ENCODE assay signal across 15 mouse cellular contexts in genomic region chr11:116864444-116864843, GRCm38 (mm10). TPM values are rescaled to one million over a fixed set of nuclear protein-coding genes. Genes with fewer than 3 reads are reported as not detected.
A peak's percentile ranks its signal among the peaks of the same experiment; 100 is the strongest.
DNase-seq lines count a peak whose midpoint lies in the region; ATAC-seq and TF ChIP-seq lines count a peak whose summit lies in the region.
"Had no signal": no experiment of that assay in that cellular context is flagged by ENCODE, and none has a peak within 500 bp of the region (broad histone marks: within the 10 kb centered on the region; RNA-seq: fewer than 3 reads in every experiment).

No protein-coding gene starts in this region.

- H3K27me3 ChIP-seq in heart, embryonic 10.5 days (ENCODE audit: insufficient read depth, poor library complexity, severe bottlenecking), result no peaks in the 10 kb centered on the region
- H3K27me3 ChIP-seq: embryonic facial prominence, embryonic 12.5 days; limb, embryonic 13.5 days; neural tube, embryonic 12.5 days had no signal

- no peaks in the 10 kb centered on the region for H3K9me3 ChIP-seq in heart, embryonic 10.5 days
- H3K9me3 ChIP-seq: embryonic facial prominence, embryonic 12.5 days; limb, embryonic 13.5 days; neural tube, embryonic 12.5 days had no signal

- peaks cover 39% of the 10 kb centered on the region for H3K4me1 ChIP-seq in heart, embryonic 10.5 days
- H3K4me1 ChIP-seq: embryonic facial prominence, embryonic 12.5 days; limb, embryonic 13.5 days; neural tube, embryonic 12.5 days had no signal

- H3K4me3 ChIP-seq in gastrocnemius, adult 2 months, result no peak overlapping the region
- H3K4me3 ChIP-seq in heart, embryonic 10.5 days, result no peak overlapping the region
- H3K4me3 ChIP-seq: embryonic facial prominence, embryonic 12.5 days; limb, embryonic 13.5 days; neural tube, embryonic 12.5 days had no signal

- peaks cover 77% of the 10 kb centered on the region for H3K36me3 ChIP-seq in heart, embryonic 10.5 days

- 28% methylated on average over 10 of the region's 10 CpGs for WGBS in heart, embryonic 10.5 days

- no peak for DNase-seq in gastrocnemius, adult 2 months
- no peak for DNase-seq in gastrocnemius, postnatal 25 days
- DNase-seq in adrenal gland, postnatal 25 days, result peak; percentile 35
- peak; percentile 78 for DNase-seq in heart, embryonic 10.5 days (ENCODE audit: low spot score)
- peak; percentile 7 for DNase-seq in heart, postnatal 25 days (ENCODE audit: low spot score)
- DNase-seq in ovary, adult 18-20 months (ENCODE audit: low spot score), result no peak
- no peak for DNase-seq in cerebellum, adult 8-10 months
- DNase-seq: cerebellum, postnatal 25 days; lung, adult 18-20 months; thymus, postnatal 36 days had no signal

- TF ChIP-seq CTCF in gastrocnemius, adult 2 months (IDR thresholded peaks at IDR 0.05), result no peak

- ATAC-seq in cerebellum, adult (ENCODE audit: insufficient number of reproducible peaks, low FRiP score, low TSS enrichment), result no peak

- H3K27ac ChIP-seq in gastrocnemius, adult 2 months, result peak overlapping the region; percentile 12; the same call in 1 of the 2 replicates
- peak overlapping the region; percentile 79 for H3K27ac ChIP-seq in heart, embryonic 10.5 days
- H3K27ac ChIP-seq: embryonic facial prominence, embryonic 12.5 days; limb, embryonic 13.5 days; neural tube, embryonic 12.5 days; stomach, postnatal 0 days had no signal

- intact Hi-C loops in gastrocnemius, adult 2 months (cut with DNase I), result loop anchor here (10.0 kb wide), 1 partner anchor 310 kb away; no protein-coding TSS in a partner anchor
- intact Hi-C loops in heart, postnatal 25 days (cut with DNase I), result no loop called here

RNA-seq across cellular contexts. Expression of gene Srsf2, which starts 11.6 kb away (rescaled TPM):
- 10 to 100 TPM; 81.8 to 84.8 TPM for total RNA-seq in gastrocnemius, adult 2 months (2021)
- total RNA-seq in gastrocnemius, postnatal 25 days (2021), result 10 to 100 TPM; 61.7 to 65.2 TPM
- total RNA-seq in adrenal gland, postnatal 25 days (2021), result 254 and 258 TPM in 2 replicates
- 577 and 728 TPM in 2 replicates for polyA plus RNA-seq in heart, embryonic 10.5 days (2016; fragmentation: Nextera tagmentation; extraction: Ambion mirVana)
- 100 to 1,000 TPM in 1 of 2 experiments, 10 to 100 TPM in 1; 97.1 to 103 TPM for total RNA-seq in heart, postnatal 25 days (2021)

RNA-seq across cellular contexts. Expression of gene Mfsd11, which starts 12.2 kb away (rescaled TPM):
- 10 to 100 TPM; 21.5 to 23.9 TPM for total RNA-seq in gastrocnemius, adult 2 months (2021)
- 10 to 100 TPM; 21.3 to 23.5 TPM for total RNA-seq in gastrocnemius, postnatal 25 days (2021)
- total RNA-seq in adrenal gland, postnatal 25 days (2021), result 39.6 and 41.7 TPM in 2 replicates
- 27.0 and 27.1 TPM in 2 replicates for polyA plus RNA-seq in heart, embryonic 10.5 days (2016; fragmentation: Nextera tagmentation; extraction: Ambion mirVana)
- total RNA-seq in heart, postnatal 25 days (2021), result 10 to 100 TPM; 34.0 to 36.9 TPM

RNA-seq across cellular contexts. Expression of gene Jmjd6, which starts 21.2 kb away (rescaled TPM):
- 10 to 100 TPM; 21.7 to 30.4 TPM for total RNA-seq in gastrocnemius, adult 2 months (2021)
- 10 to 100 TPM; 20.6 to 22.1 TPM for total RNA-seq in gastrocnemius, postnatal 25 days (2021)
- 28.4 and 38.5 TPM in 2 replicates for total RNA-seq in adrenal gland, postnatal 25 days (2021)
- polyA plus RNA-seq in heart, embryonic 10.5 days (2016; fragmentation: Nextera tagmentation; extraction: Ambion mirVana), result 89.1 and 114 TPM in 2 replicates
- 10 to 100 TPM; 37.1 to 37.7 TPM for total RNA-seq in heart, postnatal 25 days (2021)

RNA-seq across cellular contexts. Expression of gene Mettl23, which starts 21.4 kb away (rescaled TPM):
- total RNA-seq in gastrocnemius, adult 2 months (2021), result 10 to 100 TPM; 35.4 to 42.9 TPM
- 10 to 100 TPM; 33.1 to 36.7 TPM for total RNA-seq in gastrocnemius, postnatal 25 days (2021)
- total RNA-seq in adrenal gland, postnatal 25 days (2021), result 21.7 and 29.6 TPM in 2 replicates
- 58.9 and 66.9 TPM in 2 replicates for polyA plus RNA-seq in heart, embryonic 10.5 days (2016; fragmentation: Nextera tagmentation; extraction: Ambion mirVana)
- total RNA-seq in heart, postnatal 25 days (2021), result 10 to 100 TPM; 36.6 to 39.4 TPM

RNA-seq across cellular contexts. Expression of gene Mxra7, which starts 36.6 kb away (rescaled TPM):
- 10 to 100 TPM in 1 of 2 experiments, 1 to 10 TPM in 1; 6.7 to 12.7 TPM for total RNA-seq in gastrocnemius, adult 2 months (2021)
- 10 to 100 TPM; 13.2 to 14.7 TPM for total RNA-seq in gastrocnemius, postnatal 25 days (2021)
- 26.0 and 44.7 TPM in 2 replicates for total RNA-seq in adrenal gland, postnatal 25 days (2021)
- 13.2 and 17.9 TPM in 2 replicates for polyA plus RNA-seq in heart, embryonic 10.5 days (2016; fragmentation: Nextera tagmentation; extraction: Ambion mirVana)
- total RNA-seq in heart, postnatal 25 days (2021), result 10 to 100 TPM; 17.2 to 23.2 TPM

Comparison
In these comparisons a context has a peak if more than half of its experiments do, and no peak if none do; other contexts are left out.
1. DNase-seq: peak in adrenal gland, postnatal 25 days (single experiment), heart, embryonic 10.5 days (single experiment) and heart, postnatal 25 days (single experiment); none in gastrocnemius, adult 2 months (single experiment), gastrocnemius, postnatal 25 days (single experiment), ovary, adult 18-20 months (single experiment) and cerebellum, adult 8-10 months (single experiment).